Comparison of ENCODE assay signal across 10 mouse cellular contexts in the genomic region with DNA sequence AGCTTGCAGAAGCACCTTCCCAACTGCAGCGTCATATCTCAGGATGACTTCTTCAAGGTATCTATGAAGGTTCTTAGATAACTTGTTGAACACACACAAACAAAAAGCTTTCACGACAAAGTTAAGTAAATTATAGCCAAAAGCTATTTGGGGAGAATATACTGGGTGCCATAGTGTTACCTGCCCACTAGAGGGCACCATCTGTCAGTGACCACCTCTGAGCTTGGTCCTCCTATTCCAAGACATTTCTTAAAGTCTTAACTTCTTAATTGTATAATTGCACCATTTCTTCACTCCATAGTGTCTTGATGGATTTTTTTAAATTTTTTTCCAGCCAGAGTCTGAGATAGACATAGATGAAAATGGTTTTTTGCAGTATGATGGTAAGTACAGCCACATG. TPM values are rescaled to one million over a fixed set of nuclear protein-coding genes. Genes with fewer than 3 reads are reported as not detected.
DNase-seq lines count a peak whose midpoint lies in the region; ATAC-seq and TF ChIP-seq lines count a peak whose summit lies in the region.
"Had no signal": no experiment of that assay in that cellular context is flagged by ENCODE, and none has a peak within 500 bp of the region (broad histone marks: within the 10 kb centered on the region; RNA-seq: fewer than 3 reads in every experiment).

No protein-coding gene starts in this region.

- H3K27me3 ChIP-seq in lung, embryonic 14.5 days (ENCODE audit: insufficient read depth, low read length) = no peaks in the 10 kb centered on the region
- no peaks in the 10 kb centered on the region for H3K27me3 ChIP-seq in MEL (ENCODE audit: control insufficient read depth in 1 of 2, insufficient read depth in 2 of 2, low read length in 2 of 2)
- H3K27me3 ChIP-seq in liver, postnatal 0 days (ENCODE audit: insufficient read depth, low read length) = no peaks in the 10 kb centered on the region
- H3K27me3 ChIP-seq: limb, embryonic 12.5 days had no signal

- H3K27ac ChIP-seq in lung, embryonic 14.5 days (ENCODE audit: low read depth) = no peak overlapping the region
- no peak overlapping the region for H3K27ac ChIP-seq in MEL (ENCODE audit: control insufficient read depth, low read depth, low read length)
- H3K27ac ChIP-seq in liver, postnatal 0 days (ENCODE audit: low read depth) = no peak overlapping the region
- H3K27ac ChIP-seq: limb, embryonic 12.5 days; midbrain, embryonic 10.5 days had no signal

- intact Hi-C loops in heart, postnatal 14 days (cut with DNase I) = loop anchor here (5.0 kb wide), 1 partner anchor 73 kb away; the partner anchor contains the start of gene D030056L22Rik

- DNase-seq in cerebellum, adult 8-10 months = peak; percentile 31
- DNase-seq in cerebellum, postnatal 4 days (ENCODE audit: low spot score in 2 of 2) = no peak
- DNase-seq in lung, embryonic 14.5 days = peak; percentile 44
- DNase-seq in lung, postnatal 14 days = no peak
- no peak for DNase-seq in MEL (ENCODE audit: low read depth, low spot score)
- no peak for DNase-seq in liver, postnatal 0 days
- DNase-seq in heart, postnatal 14 days = no peak
- no peak for DNase-seq in spleen, adult 12 weeks (ENCODE audit: low spot score)

- peak; percentile 63 for TF ChIP-seq CTCF in lung, embryonic 14.5 days (IDR thresholded peaks at IDR 0.05; ENCODE audit: low read depth)
- peak; percentile 65 to 70 (median 67) for TF ChIP-seq CTCF in MEL (IDR thresholded peaks at IDR 0.05 in 2 of 3, conservative IDR thresholded peaks at IDR 0.05 in 1 of 3; ENCODE audit: control insufficient read depth in 1 of 3, insufficient read depth in 1 of 3, low read depth in 2 of 3, low read length in 3 of 3, poor library complexity in 1 of 3, severe bottlenecking in 1 of 3)
- TF ChIP-seq CTCF in liver, postnatal 0 days (IDR thresholded peaks at IDR 0.05; ENCODE audit: low read depth) = peak; percentile 81

- H3K4me2 ChIP-seq in lung, embryonic 14.5 days = no peak overlapping the region
- no peak overlapping the region for H3K4me2 ChIP-seq in liver, postnatal 0 days (ENCODE audit: low read depth, low read length)
- H3K4me2 ChIP-seq: limb, embryonic 12.5 days had no signal

- H3K4me3 ChIP-seq in lung, embryonic 14.5 days (ENCODE audit: low read depth, low read length) = no peak overlapping the region
- H3K4me3 ChIP-seq in MEL (ENCODE audit: control insufficient read depth in 1 of 2, insufficient read depth in 1 of 2, low read depth in 2 of 2, low read length in 2 of 2) = no peak overlapping the region
- no peak overlapping the region for H3K4me3 ChIP-seq in liver, postnatal 0 days (ENCODE audit: low read depth, low read length)
- H3K4me3 ChIP-seq: limb, embryonic 12.5 days; midbrain, embryonic 10.5 days had no signal

- no peak overlapping the region for H3K9ac ChIP-seq in lung, embryonic 14.5 days
- no peak overlapping the region for H3K9ac ChIP-seq in MEL (ENCODE audit: control insufficient read depth, low read depth, low read length, poor library complexity, severe bottlenecking)
- H3K9ac ChIP-seq in liver, postnatal 0 days (replicated peaks) = no peak overlapping the region
- H3K9ac ChIP-seq: limb, embryonic 12.5 days had no signal

- 28% methylated on average over 2 of the region's 2 CpGs for WGBS in lung, embryonic 14.5 days
- 43% methylated on average over 2 of the region's 2 CpGs for WGBS in liver, postnatal 0 days (ENCODE audit: insufficient replicate concordance)

- no peaks in the 10 kb centered on the region for H3K9me3 ChIP-seq in lung, embryonic 14.5 days (ENCODE audit: low read depth, low read length)
- H3K9me3 ChIP-seq in MEL (replicated peaks; ENCODE audit: insufficient read depth, low read length) = no peaks in the 10 kb centered on the region
- no peaks in the 10 kb centered on the region for H3K9me3 ChIP-seq in liver, postnatal 0 days (ENCODE audit: low read length)
- H3K9me3 ChIP-seq: limb, embryonic 12.5 days; midbrain, embryonic 10.5 days had no signal

- TF ChIP-seq RAD21 in MEL (IDR thresholded peaks at IDR 0.05; ENCODE audit: low read depth, low read length) = peak; percentile 59

- no peaks in the 10 kb centered on the region for H3K36me3 ChIP-seq in lung, embryonic 14.5 days (ENCODE audit: insufficient read depth)
- H3K36me3 ChIP-seq in MEL (ENCODE audit: control insufficient read depth in 1 of 2, insufficient read depth in 2 of 2, low read length in 2 of 2) = peaks cover 7 to 19% of the 10 kb centered on the region in 2 experiments
- 0 out of 2 replicates have a peak, but pooled peaks cover 2% of the 10 kb centered on the region for H3K36me3 ChIP-seq in liver, postnatal 0 days (replicated peaks; ENCODE audit: insufficient read depth, low read length)
- H3K36me3 ChIP-seq: midbrain, embryonic 10.5 days had no signal

- peaks cover 1% of the 10 kb centered on the region; the same call in 1 of the 2 replicates for H3K79me2 ChIP-seq in MEL (ENCODE audit: control insufficient read depth, insufficient read depth, low read length, poor library complexity)

- no peak for ATAC-seq in lung, embryonic 14.5 days (ENCODE audit: insufficient read depth)
- ATAC-seq in liver, postnatal 0 days = no peak

- no peak for TF ChIP-seq EP300 in MEL (IDR thresholded peaks at IDR 0.05; ENCODE audit: low read depth in 1 of 2, low read length in 2 of 2)
- TF ChIP-seq EP300 in liver, postnatal 0 days (IDR thresholded peaks at IDR 0.05; ENCODE audit: low read depth) = no peak

- no peaks in the 10 kb centered on the region for H3K4me1 ChIP-seq in lung, embryonic 14.5 days (ENCODE audit: insufficient read depth)
- H3K4me1 ChIP-seq in MEL (ENCODE audit: control insufficient read depth in 1 of 2, insufficient read depth in 2 of 2, low read length in 2 of 2) = peaks cover 14 to 18% of the 10 kb centered on the region in 2 experiments
- H3K4me1 ChIP-seq in liver, postnatal 0 days (ENCODE audit: insufficient read depth) = no peaks in the 10 kb centered on the region
- H3K4me1 ChIP-seq: limb, embryonic 12.5 days had no signal

- TF ChIP-seq POLR2A in MEL (IDR thresholded peaks at IDR 0.05; ENCODE audit: control insufficient read depth in 1 of 2, insufficient read depth in 1 of 2, low read depth in 1 of 2, low read length in 2 of 2, poor library complexity in 1 of 2) = no peak

TF ChIP-seq in MEL, 35 proteins besides CTCF, POLR2A, EP300 and RAD21:
- TF ChIP-seq SMC3 (IDR thresholded peaks at IDR 0.05; ENCODE audit: low read depth, low read length) (peak; percentile 59), ZC3H11A (IDR thresholded peaks at IDR 0.05; ENCODE audit: low read depth, low read length) (peak; percentile 62), CHD2 (IDR thresholded peaks at IDR 0.05; ENCODE audit: low read length) (no peak), SIN3A (IDR thresholded peaks at IDR 0.05; ENCODE audit: low read length) (0 out of 2 replicates have a peak, but pooled peaks have one; percentile 16)

RNA-seq across cellular contexts. Expression of gene Nmrk1, which starts 7.8 kb away (rescaled TPM):
- 8.1 and 8.4 TPM in 2 replicates for polyA plus RNA-seq in lung, embryonic 14.5 days (2014; fragmentation: Nextera tagmentation; extraction: Ambion mirVana)
- total RNA-seq in MEL (2012; rRNA removed) = 22.5 and 25.1 TPM in 2 replicates
- 10 to 100 TPM in 1 of 2 experiments, not detected in 1; 18.5 TPM for polyA plus RNA-seq in MEL (2012; ENCODE audit: insufficient read depth in 1 of 2, insufficient read length in 2 of 2, low read depth in 1 of 2, low replicate concordance in 2 of 2, missing spikeins in 1 of 2)
- 10.9 and 12.6 TPM in 2 replicates for polyA plus RNA-seq in liver, postnatal 0 days (2015; fragmentation: Nextera tagmentation; extraction: Ambion mirVana)
- total RNA-seq in heart, postnatal 14 days (2021) = 1 to 10 TPM; 3.9 to 4.0 TPM

RNA-seq across cellular contexts. Expression of gene Ostf1, which starts 7.9 kb away (rescaled TPM):
- 72.9 and 75.1 TPM in 2 replicates for polyA plus RNA-seq in lung, embryonic 14.5 days (2014; fragmentation: Nextera tagmentation; extraction: Ambion mirVana)
- 152 and 162 TPM in 2 replicates for total RNA-seq in MEL (2012; rRNA removed)
- 100 to 1,000 TPM in 1 of 2 experiments, not detected in 1; 117 TPM for polyA plus RNA-seq in MEL (2012; ENCODE audit: insufficient read depth in 1 of 2, insufficient read length in 2 of 2, low read depth in 1 of 2, low replicate concordance in 2 of 2, missing spikeins in 1 of 2)
- polyA plus RNA-seq in liver, postnatal 0 days (2015; fragmentation: Nextera tagmentation; extraction: Ambion mirVana) = 87.5 and 93.7 TPM in 2 replicates
- total RNA-seq in heart, postnatal 14 days (2021) = 10 to 100 TPM; 46.5 to 52.2 TPM

RNA-seq across cellular contexts. Expression of gene Carnmt1, which starts 31.0 kb away (rescaled TPM):
- 37.8 and 44.0 TPM in 2 replicates for polyA plus RNA-seq in lung, embryonic 14.5 days (2014; fragmentation: Nextera tagmentation; extraction: Ambion mirVana)
- total RNA-seq in MEL (2012; rRNA removed) = 15.4 and 16.4 TPM in 2 replicates
- 10 to 100 TPM in 1 of 2 experiments, not detected in 1; 23.3 TPM for polyA plus RNA-seq in MEL (2012; ENCODE audit: insufficient read depth in 1 of 2, insufficient read length in 2 of 2, low read depth in 1 of 2, low replicate concordance in 2 of 2, missing spikeins in 1 of 2)
- polyA plus RNA-seq in liver, postnatal 0 days (2015; fragmentation: Nextera tagmentation; extraction: Ambion mirVana) = 13.2 and 15.5 TPM in 2 replicates
- total RNA-seq in heart, postnatal 14 days (2021) = 10 to 100 TPM; 23.1 to 24.7 TPM

Comparison
In these comparisons a context has a peak if more than half of its experiments do, and no peak if none do; other contexts are left out.
1. DNase-seq: peak in cerebellum, adult 8-10 months (single experiment) and lung, embryonic 14.5 days (single experiment); none in cerebellum, postnatal 4 days (0 of 2), lung, postnatal 14 days (single experiment), MEL (single experiment), liver, postnatal 0 days (single experiment), heart, postnatal 14 days (0 of 2) and spleen, adult 12 weeks (single experiment).
2. Peak in every context shown above with its lines, with median percentiles within 50 percentile points of each other: CTCF ChIP-seq.